Mouse (Mus musculus): Measurements from ENCODE around the gene Smtnl1. TPM values are rescaled to one million over a fixed set of nuclear protein-coding genes. Genes with fewer than 3 reads are reported as not detected.

The Smtnl1 gene
- 10 to 100 TPM; 64.0 to 71.1 TPM for total RNA-seq (2021)
- long read RNA-seq, experiment 1, transcript Smtnl1-201 (8 exons, 1,761 nt): major isoform, 117 of 130 reads
- long read RNA-seq, experiment 1, partial matches to known transcripts: 5 of 130 reads
- long read RNA-seq, experiment 1, other reads (novel, unspliced or antisense): 8 of 130 reads
- long read RNA-seq, experiment 2, transcript Smtnl1-201 (8 exons, 1,761 nt): major isoform, 104 of 116 reads
- long read RNA-seq, experiment 2, partial matches to known transcripts: 5 of 116 reads
- long read RNA-seq, experiment 2, other reads (novel, unspliced or antisense): 7 of 116 reads

- no peak for DNase-seq
Observed at GRCm38 (mm10) chr2:84822552-84822951, at the start of gene Smtnl1. TSS of gene Smtnl1 (minus strand) at chr2:84822652.

- peak; percentile 36 for DNase-seq
Observed at GRCm38 (mm10) chr2:84870623-84871160, 48.2 kb upstream of the Smtnl1 start.

GRCm38 (mm10) chr2:84868977-84869376 is 46.5 kb upstream of the Smtnl1 start:
- no peak for DNase-seq

- DNase-seq: peak; percentile 74
Observed at GRCm38 (mm10) chr2:84868521-84868943, 46.1 kb upstream of the Smtnl1 start.

- peak; percentile 74 for DNase-seq
Observed at GRCm38 (mm10) chr2:84865616-84866571, 43.4 kb upstream of the Smtnl1 start.

- no peak for DNase-seq
Observed at GRCm38 (mm10) chr2:84862231-84862630, 39.8 kb upstream of the Smtnl1 start.

- no peak for DNase-seq
Observed at GRCm38 (mm10) chr2:84861430-84861829, 39.0 kb upstream of the Smtnl1 start.

GRCm38 (mm10) chr2:84859991-84860780 is 37.7 kb upstream of the Smtnl1 start:
- DNase-seq: no peak

- no peak for DNase-seq
Observed at GRCm38 (mm10) chr2:84858551-84858950, 36.1 kb upstream of the Smtnl1 start.

GRCm38 (mm10) chr2:84855732-84856131 is 33.3 kb upstream of the Smtnl1 start:
- DNase-seq: peak; percentile 55

- peak; percentile 70 for DNase-seq
Observed at GRCm38 (mm10) chr2:84851130-84852040, 28.9 kb upstream of the Smtnl1 start.

- DNase-seq: no peak
Observed at GRCm38 (mm10) chr2:84850407-84851129, 28.1 kb upstream of the Smtnl1 start.

- no peak for DNase-seq
Observed at GRCm38 (mm10) chr2:84845226-84845625, 22.8 kb upstream of the Smtnl1 start.

GRCm38 (mm10) chr2:84843654-84844053 is 21.2 kb upstream of the Smtnl1 start:
- no peak for DNase-seq

- no peak for DNase-seq
Observed at GRCm38 (mm10) chr2:84841905-84842304, 19.5 kb upstream of the Smtnl1 start.

- DNase-seq: no peak
Observed at GRCm38 (mm10) chr2:84840748-84841563, 18.5 kb upstream of the Smtnl1 start.

GRCm38 (mm10) chr2:84840016-84840747 is 17.7 kb upstream of the Smtnl1 start:
- peak; percentile 79 for DNase-seq

All from gastrocnemius, postnatal 10 days (tissue).